Mouse (Mus musculus) adrenal gland, adult 2 months (tissue): ENCODE data around the gene Lpgat1. TPM values are rescaled to one million over a fixed set of nuclear protein-coding genes. Genes with fewer than 3 reads are reported as not detected.

Experiments used
- DNase-seq: peaks from one replicate; pipeline ENCODE4 v3.0.0; 2021
- polyA plus RNA-seq: library from polyadenylated mRNA; depleted of rRNA; stranded (reverse); fragments of >200 nt; gene quantifications from 2 replicates; pipeline ENCODE4 v1.2.3, GENCODE M21; 2012; rRNA removed
- total RNA-seq, 2 experiments: library from RNA; stranded (reverse); gene quantifications; 2 replicates each; pipeline ENCODE4 v1.2.3; 2021

Lpgat1 gene
- total and polyA plus RNA-seq, 3 experiments = 13.7 to 77.0 (median 70.8) TPM

GRCm38 (mm10) chr1:191805788-191806187 lies 88.2 kb downstream of the Lpgat1 start:
- DNase-seq = no peak

- DNase-seq = no peak
Measured at GRCm38 (mm10) chr1:191806740-191807139, 89.1 kb downstream of the Lpgat1 start.

- DNase-seq = no peak
Measured at GRCm38 (mm10) chr1:191807979-191808378, 90.3 kb downstream of the Lpgat1 start.

GRCm38 (mm10) chr1:191808688-191809223 lies 91.1 kb downstream of the Lpgat1 start:
- peak; percentile 42 for DNase-seq

- DNase-seq = no peak
Measured at GRCm38 (mm10) chr1:191811774-191812173, 94.1 kb downstream of the Lpgat1 start.

GRCm38 (mm10) chr1:191812949-191813691 lies 95.5 kb downstream of the Lpgat1 start:
- no peak for DNase-seq

- no peak for DNase-seq
Measured at GRCm38 (mm10) chr1:191814240-191814639, 96.6 kb downstream of the Lpgat1 start.

- DNase-seq = no peak
Measured at GRCm38 (mm10) chr1:191814935-191815334, 97.3 kb downstream of the Lpgat1 start.

GRCm38 (mm10) chr1:191816596-191816995 lies 99.0 kb downstream of the Lpgat1 start:
- DNase-seq = no peak

- DNase-seq = peak; percentile 90
Measured at GRCm38 (mm10) chr1:191817418-191818144, 99.9 kb downstream of the Lpgat1 start.

- DNase-seq = no peak
Measured at GRCm38 (mm10) chr1:191818145-191818631, 100.6 kb downstream of the Lpgat1 start.

GRCm38 (mm10) chr1:191819026-191819425 lies 101.4 kb downstream of the Lpgat1 start:
- DNase-seq = no peak

- DNase-seq = no peak
Measured at GRCm38 (mm10) chr1:191820951-191821325, 103.3 kb downstream of the Lpgat1 start.

- peak; percentile 96 for DNase-seq
Measured at GRCm38 (mm10) chr1:191821326-191822091, 103.9 kb downstream of the Lpgat1 start, which contains the start of gene Nek2. Gene Nek2 (plus strand): TSS chr1:191821444.

- no peak for DNase-seq
Measured at GRCm38 (mm10) chr1:191829124-191829523, 111.5 kb downstream of the Lpgat1 start.

- DNase-seq = no peak
Measured at GRCm38 (mm10) chr1:191833396-191833795, 115.8 kb downstream of the Lpgat1 start.

Other genes with a start within 250 kb of the Lpgat1 start
- gene Dtl, start 142.3 kb upstream of the Lpgat1 start, total RNA-seq = 1 to 10 TPM in 1 of 2 experiments, under 1 TPM in 1; 0.90 to 1.0 TPM
- 0.19 and 0.34 TPM in 2 replicates for gene Dtl, start 142.3 kb upstream of the Lpgat1 start, polyA plus RNA-seq
- gene Ints7, start 142.2 kb upstream of the Lpgat1 start, total RNA-seq = 10 to 100 TPM; 23.2 to 26.2 TPM
- gene Ints7, start 142.2 kb upstream of the Lpgat1 start, polyA plus RNA-seq = 15.9 and 19.6 TPM in 2 replicates
- gene Nek2, start 103.6 kb downstream of the Lpgat1 start, total RNA-seq = 1 to 10 TPM; 1.7 to 2.2 TPM
- 0.98 and 1.1 TPM in 2 replicates for gene Nek2, start 103.6 kb downstream of the Lpgat1 start, polyA plus RNA-seq
- 10 to 100 TPM; 18.4 to 19.3 TPM for gene Slc30a1, start 188.9 kb downstream of the Lpgat1 start, total RNA-seq
- gene Slc30a1, start 188.9 kb downstream of the Lpgat1 start, polyA plus RNA-seq = 16.7 and 17.6 TPM in 2 replicates